Mouse (Mus musculus): ENCODE data around the gene Hipk1. TPM values are rescaled to one million over a fixed set of nuclear protein-coding genes. Genes with fewer than 3 reads are reported as not detected.
"Not testable (repeated sequence)": the region's sequence is repeated elsewhere in the genome, so short reads cannot be mapped to it uniquely, and the experiment has no call there.

The Hipk1 gene
- polyA plus RNA-seq, 1 experiment, result 16.7 TPM

- Histone ChIP-seq H3K4me2 (ENCODE audit: low read depth) (no peak overlapping the region), H3K4me3 (no peak overlapping the region), H3K36me3 (ENCODE audit: control insufficient read depth, insufficient read depth) (no peaks in the 10 kb centered on the region), H3K79me2 (ENCODE audit: control insufficient read depth, insufficient read depth) (no peaks in the 10 kb centered on the region), H3K27me3 (ENCODE audit: control insufficient read depth, insufficient read depth, insufficient read length) (no peaks in the 10 kb centered on the region), H3ac (ENCODE audit: control insufficient read depth, insufficient read length) (no peak overlapping the region)
- TF ChIP-seq POLR2AphosphoS2 (IDR thresholded peaks at IDR 0.05; ENCODE audit: insufficient read length, low read depth), result no peak
- TF ChIP-seq POLR2A (IDR thresholded peaks at IDR 0.05; ENCODE audit: insufficient read length, low read depth), result no peak
- TF ChIP-seq MAX (IDR thresholded peaks at IDR 0.05; ENCODE audit: low read depth), result no peak
- TF ChIP-seq CEBPB (IDR thresholded peaks at IDR 0.05; ENCODE audit: insufficient read depth, poor library complexity, severe bottlenecking), result no peak
- TF ChIP-seq REST (IDR thresholded peaks at IDR 0.05; ENCODE audit: insufficient read depth, insufficient read length), result no peak
- TF ChIP-seq E2F4 (IDR thresholded peaks at IDR 0.05; ENCODE audit: insufficient read depth), result no peak
- no peak for TF ChIP-seq MYOD1 (IDR thresholded peaks at IDR 0.05; ENCODE audit: control insufficient read depth in 1 of 3, insufficient read length in 2 of 3, low read depth in 2 of 3)
- no peak for TF ChIP-seq SRF (IDR thresholded peaks at IDR 0.05; ENCODE audit: control insufficient read depth, insufficient read length, low read depth)
- TF ChIP-seq MYOG (IDR thresholded peaks at IDR 0.05; ENCODE audit: control insufficient read depth in 1 of 3, insufficient read depth in 1 of 3, insufficient read length in 2 of 3, low read depth in 2 of 3), result no peak
- TF ChIP-seq TCF3 (IDR thresholded peaks at IDR 0.05; ENCODE audit: insufficient read length, low read depth), result no peak
- TF ChIP-seq USF1 (IDR thresholded peaks at IDR 0.05; ENCODE audit: low read depth), result no peak
- no peak for TF ChIP-seq TCF12 (IDR thresholded peaks at IDR 0.05; ENCODE audit: insufficient read depth, poor library complexity, severe bottlenecking)
These were observed 39.8 kb upstream of the Hipk1 start for GRCm38 (mm10) chr3:103831146-103831545.

GRCm38 (mm10) chr3:103830681-103831080 is 39.3 kb upstream of the Hipk1 start:
- H3K4me3 ChIP-seq; H3ac ChIP-seq (ENCODE audit: control insufficient read depth, insufficient read length); H3K27me3 ChIP-seq (ENCODE audit: control insufficient read depth, insufficient read depth, insufficient read length); H3K36me3 ChIP-seq (ENCODE audit: control insufficient read depth, insufficient read depth); H3K4me2 ChIP-seq (ENCODE audit: low read depth); H3K79me2 ChIP-seq (ENCODE audit: control insufficient read depth, insufficient read depth): not testable (repeated sequence)

- Histone ChIP-seq H3K79me2 (ENCODE audit: control insufficient read depth, insufficient read depth) (no peaks in the 10 kb centered on the region), H3K4me3 (no peak overlapping the region), H3K27me3 (ENCODE audit: control insufficient read depth, insufficient read depth, insufficient read length) (no peaks in the 10 kb centered on the region), H3K4me2 (ENCODE audit: low read depth) (no peak overlapping the region), H3ac (ENCODE audit: control insufficient read depth, insufficient read length) (no peak overlapping the region), H3K36me3 (ENCODE audit: control insufficient read depth, insufficient read depth) (no peaks in the 10 kb centered on the region)
- TF ChIP-seq POLR2AphosphoS2 (IDR thresholded peaks at IDR 0.05; ENCODE audit: insufficient read length, low read depth) (no peak), MAX (IDR thresholded peaks at IDR 0.05; ENCODE audit: low read depth) (no peak), USF1 (IDR thresholded peaks at IDR 0.05; ENCODE audit: low read depth) (no peak), POLR2A (IDR thresholded peaks at IDR 0.05; ENCODE audit: insufficient read length, low read depth) (no peak), MYOD1 (IDR thresholded peaks at IDR 0.05; ENCODE audit: control insufficient read depth in 1 of 3, insufficient read length in 2 of 3, low read depth in 2 of 3) (no peak), REST (IDR thresholded peaks at IDR 0.05; ENCODE audit: insufficient read depth, insufficient read length) (no peak), CEBPB (IDR thresholded peaks at IDR 0.05; ENCODE audit: insufficient read depth, poor library complexity, severe bottlenecking) (no peak), SRF (IDR thresholded peaks at IDR 0.05; ENCODE audit: control insufficient read depth, insufficient read length, low read depth) (no peak), TCF12 (IDR thresholded peaks at IDR 0.05; ENCODE audit: insufficient read depth, poor library complexity, severe bottlenecking) (no peak), TCF3 (IDR thresholded peaks at IDR 0.05; ENCODE audit: insufficient read length, low read depth) (no peak), E2F4 (IDR thresholded peaks at IDR 0.05; ENCODE audit: insufficient read depth) (no peak), MYOG (IDR thresholded peaks at IDR 0.05; ENCODE audit: control insufficient read depth in 1 of 3, insufficient read depth in 1 of 3, insufficient read length in 2 of 3, low read depth in 2 of 3) (no peak)
These were observed 37.7 kb upstream of the Hipk1 start for GRCm38 (mm10) chr3:103829036-103829435.

GRCm38 (mm10) chr3:103827548-103827947 is 36.2 kb upstream of the Hipk1 start:
- TF ChIP-seq TCF3 (IDR thresholded peaks at IDR 0.05; ENCODE audit: insufficient read length, low read depth) (no peak), MAX (IDR thresholded peaks at IDR 0.05; ENCODE audit: low read depth) (no peak), CEBPB (IDR thresholded peaks at IDR 0.05; ENCODE audit: insufficient read depth, poor library complexity, severe bottlenecking) (no peak), MYOG (IDR thresholded peaks at IDR 0.05; ENCODE audit: control insufficient read depth in 1 of 3, insufficient read depth in 1 of 3, insufficient read length in 2 of 3, low read depth in 2 of 3) (no peak), TCF12 (IDR thresholded peaks at IDR 0.05; ENCODE audit: insufficient read depth, poor library complexity, severe bottlenecking) (no peak), POLR2A (IDR thresholded peaks at IDR 0.05; ENCODE audit: insufficient read length, low read depth) (no peak), REST (IDR thresholded peaks at IDR 0.05; ENCODE audit: insufficient read depth, insufficient read length) (no peak), MYOD1 (IDR thresholded peaks at IDR 0.05; ENCODE audit: control insufficient read depth in 1 of 3, insufficient read length in 2 of 3, low read depth in 2 of 3) (no peak), USF1 (IDR thresholded peaks at IDR 0.05; ENCODE audit: low read depth) (no peak)
- Histone ChIP-seq H3K79me2 (ENCODE audit: control insufficient read depth, insufficient read depth) (no peaks in the 10 kb centered on the region), H3K27me3 (ENCODE audit: control insufficient read depth, insufficient read depth, insufficient read length) (no peaks in the 10 kb centered on the region), H3K4me3 (no peak overlapping the region), H3K36me3 (ENCODE audit: control insufficient read depth, insufficient read depth) (peaks cover 11% of the 10 kb centered on the region), H3K4me2 (ENCODE audit: low read depth) (no peak overlapping the region), H3ac (ENCODE audit: control insufficient read depth, insufficient read length) (no peak overlapping the region)

GRCm38 (mm10) chr3:103810967-103811366 is 19.6 kb upstream of the Hipk1 start:
- no peak overlapping the region for H3ac ChIP-seq (ENCODE audit: control insufficient read depth, insufficient read length)
- H3K36me3 ChIP-seq (ENCODE audit: control insufficient read depth, insufficient read depth), result no peaks in the 10 kb centered on the region
- TF ChIP-seq MYOG (IDR thresholded peaks at IDR 0.05; ENCODE audit: control insufficient read depth in 1 of 3, insufficient read depth in 1 of 3, insufficient read length in 2 of 3, low read depth in 2 of 3), result no peak
- no peak for TF ChIP-seq E2F4 (IDR thresholded peaks at IDR 0.05; ENCODE audit: insufficient read depth)
- no peak overlapping the region for H3K4me2 ChIP-seq (ENCODE audit: low read depth)
- peaks cover 16% of the 10 kb centered on the region for H3K79me2 ChIP-seq (ENCODE audit: control insufficient read depth, insufficient read depth)
- H3K4me3 ChIP-seq, result no peak overlapping the region
- H3K27me3 ChIP-seq (ENCODE audit: control insufficient read depth, insufficient read depth, insufficient read length), result no peaks in the 10 kb centered on the region

All from myocyte (in vitro differentiated cells).